Mouse (Mus musculus) spleen, postnatal 4 days (tissue): ENCODE results near the gene Tln1.

Experiments used
- DNase-seq, 2 experiments: peaks; one replicate each; pipeline ENCODE4 v3.0.0; 2022; ENCODE audit warnings: low spot score in 2 of 2

Tln1 gene

DNA sequence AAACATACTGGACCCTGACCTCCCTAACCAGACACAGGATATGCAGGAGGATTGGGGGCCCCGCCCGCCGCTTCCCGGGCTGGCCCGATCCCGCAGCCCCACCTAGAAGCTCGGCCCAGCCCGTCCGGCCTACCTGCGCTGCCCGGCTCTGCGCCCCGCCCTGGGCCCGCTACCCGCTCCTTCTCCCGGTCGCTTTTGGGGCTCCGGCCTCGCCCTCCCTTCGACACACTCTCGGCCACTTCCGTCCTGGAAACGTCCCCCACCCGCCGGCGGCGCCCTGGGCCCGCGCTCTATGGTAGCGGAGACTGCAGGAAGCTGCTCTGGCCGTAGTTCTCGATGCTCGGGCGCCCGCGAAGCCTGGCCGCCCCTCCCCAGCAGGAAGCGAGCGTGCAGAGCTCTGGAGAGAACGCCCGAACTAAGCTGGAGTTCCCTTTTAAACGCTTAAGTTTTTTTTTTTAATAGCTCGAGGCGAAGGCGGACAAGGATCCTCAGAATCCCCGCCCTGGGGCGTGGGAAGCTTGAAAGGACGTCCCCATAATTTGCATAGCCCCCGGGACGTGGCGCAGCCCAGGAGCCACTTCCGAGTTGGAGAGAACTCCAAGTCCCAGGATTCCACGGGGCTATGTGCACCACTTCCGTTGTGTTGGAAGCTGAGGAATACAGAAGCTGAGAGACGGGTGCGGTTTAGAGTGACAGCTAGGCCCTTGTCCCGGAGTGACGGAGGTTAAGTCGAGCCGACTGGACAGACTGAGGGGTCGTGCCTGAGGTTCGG, at the start of gene Tln1, which contains the start of gene Creb3:
Tln1 (minus strand) TSS at position 695 of the 772 bp plus-strand sequence.
Creb3 (plus strand) TSS at position 336 of the 772 bp plus-strand sequence.
- DNase-seq: peak; percentile 92 to 94

DNA sequence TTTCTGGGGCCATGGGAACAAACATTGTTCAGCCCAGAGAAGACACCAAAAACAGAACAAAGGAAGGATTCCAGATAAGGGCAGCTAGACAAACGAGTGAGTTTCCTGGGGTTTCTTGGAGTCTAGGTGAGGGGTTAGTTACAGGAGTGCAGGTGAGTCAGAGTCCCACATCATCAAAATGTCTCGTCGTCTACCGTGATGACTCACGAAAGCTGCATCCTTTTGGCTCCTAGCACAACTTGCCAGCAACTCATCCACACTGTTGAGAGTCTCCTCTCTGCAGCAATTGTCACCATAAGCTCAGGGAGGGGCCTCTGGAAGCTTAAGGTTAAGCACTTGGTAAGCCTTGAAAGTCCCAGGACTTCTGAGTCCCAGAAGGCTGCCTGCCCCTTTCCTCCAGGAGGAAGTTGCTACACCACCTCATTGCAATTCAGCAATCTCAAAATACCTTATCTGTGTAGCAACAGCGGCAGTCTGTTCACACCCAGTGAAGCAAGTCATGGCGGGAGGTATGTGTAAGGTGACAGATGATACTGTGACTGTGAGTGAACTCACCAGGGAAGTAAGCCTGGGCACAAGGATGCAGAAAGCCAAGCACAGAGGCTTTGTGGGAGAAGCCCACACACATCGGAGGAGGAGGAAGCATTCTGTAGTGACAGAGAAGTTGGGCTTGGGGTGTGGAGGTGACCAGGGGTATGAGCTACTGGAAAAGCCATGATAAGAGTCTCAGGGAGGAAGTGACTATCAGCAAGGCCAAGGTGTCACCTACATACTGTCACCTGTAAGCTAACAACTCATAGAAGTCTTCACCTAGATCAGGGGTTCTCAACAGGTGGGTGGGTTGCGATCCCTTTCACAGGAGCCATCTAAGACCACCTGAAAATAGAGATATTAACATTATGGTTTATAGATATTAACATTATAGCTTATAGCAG, 42.5 kb upstream of the Tln1 start:
- peak; percentile 56 to 74 for DNase-seq

DNA sequence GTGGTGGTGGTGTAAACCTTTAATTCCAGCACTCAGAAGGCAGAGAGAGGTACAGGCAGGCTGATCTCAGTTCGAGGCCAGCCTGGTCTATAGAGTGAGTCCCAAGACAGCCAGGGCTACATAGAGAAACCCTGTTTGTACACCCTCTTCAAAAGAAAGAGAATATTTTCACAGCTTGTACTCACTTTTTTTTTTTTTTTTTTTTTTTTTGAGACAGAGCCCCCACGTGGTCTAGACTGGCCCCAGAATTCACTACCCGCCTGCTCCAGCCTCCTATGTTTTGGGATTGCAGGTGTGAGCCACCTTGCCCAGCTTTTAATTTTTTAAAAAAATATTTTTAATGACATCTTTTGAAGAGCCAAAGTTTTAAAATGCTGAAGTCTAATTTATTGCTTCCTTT, 41.6 kb upstream of the Tln1 start:
- no peak for DNase-seq

DNA sequence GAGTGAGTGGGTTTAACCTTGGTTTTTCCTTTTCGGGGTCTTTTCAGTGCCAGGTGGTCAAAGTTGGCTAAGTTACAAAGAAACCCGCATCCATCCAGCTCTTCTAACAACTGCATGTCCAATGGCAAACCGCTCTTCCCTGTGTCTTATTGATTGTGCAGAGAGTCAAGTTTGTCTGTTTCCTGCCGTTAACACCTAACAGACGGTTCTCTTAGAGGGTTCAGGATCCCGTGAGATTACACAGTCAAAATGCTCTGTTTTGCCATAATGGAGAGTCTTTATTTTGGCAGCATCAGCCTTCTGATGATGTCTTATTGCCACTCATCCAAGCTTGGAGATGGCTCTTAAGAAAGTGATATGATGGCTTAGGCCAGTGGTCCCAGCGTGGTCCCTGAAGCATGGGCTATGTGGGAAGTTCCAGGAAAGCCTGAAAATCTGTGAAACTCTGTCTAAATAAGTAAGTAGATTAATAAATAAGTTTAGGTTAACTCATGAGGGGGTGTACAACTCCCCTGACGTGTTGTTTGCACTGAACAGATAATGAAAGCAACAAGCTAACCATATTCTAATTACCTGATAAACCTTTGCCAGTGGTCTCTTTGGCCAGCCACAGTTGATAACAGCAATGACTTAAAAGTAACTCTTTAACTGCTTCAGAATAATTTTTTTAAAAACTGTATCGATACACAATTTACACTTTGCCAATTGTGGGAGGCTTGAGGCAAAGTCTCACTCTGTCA, 37.9 kb upstream of the Tln1 start:
- peak in 1 of 2 experiments; percentile 11 for DNase-seq

DNA sequence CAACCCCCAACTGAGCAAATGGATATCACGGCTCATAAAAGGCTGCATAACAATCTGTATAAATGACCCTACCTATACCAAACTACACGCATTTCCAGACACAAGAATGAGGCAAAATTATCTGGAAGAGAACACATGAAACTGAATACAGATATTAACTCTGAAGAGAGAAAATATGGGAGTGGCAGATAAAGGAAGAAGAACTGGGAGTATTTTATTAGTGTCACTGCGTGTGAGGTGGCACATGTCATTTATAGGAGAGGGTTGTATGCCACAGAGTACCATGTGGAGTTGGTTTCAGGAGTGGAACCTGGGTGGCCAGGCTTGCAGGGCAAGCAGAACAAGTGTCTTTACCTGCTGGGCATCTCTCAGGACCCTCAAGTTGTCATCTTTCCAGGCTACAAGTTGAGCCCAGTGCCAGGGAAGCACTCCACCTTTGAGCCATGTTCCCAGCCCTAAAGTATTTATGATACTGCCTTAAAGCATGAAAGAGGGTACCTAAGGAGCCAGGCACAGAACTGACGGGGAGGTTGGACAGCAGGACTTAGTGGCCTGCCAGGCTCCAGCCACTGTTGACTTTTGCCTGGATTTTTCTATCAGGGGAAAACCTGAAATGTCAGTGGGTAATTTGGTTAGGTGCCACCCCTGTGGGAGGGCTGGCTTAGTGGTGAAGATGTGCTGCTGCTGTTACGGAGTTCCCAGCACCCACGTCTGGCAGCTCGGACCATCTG, 36.3 kb upstream of the Tln1 start:
- DNase-seq: peak; percentile 14 to 58

DNA sequence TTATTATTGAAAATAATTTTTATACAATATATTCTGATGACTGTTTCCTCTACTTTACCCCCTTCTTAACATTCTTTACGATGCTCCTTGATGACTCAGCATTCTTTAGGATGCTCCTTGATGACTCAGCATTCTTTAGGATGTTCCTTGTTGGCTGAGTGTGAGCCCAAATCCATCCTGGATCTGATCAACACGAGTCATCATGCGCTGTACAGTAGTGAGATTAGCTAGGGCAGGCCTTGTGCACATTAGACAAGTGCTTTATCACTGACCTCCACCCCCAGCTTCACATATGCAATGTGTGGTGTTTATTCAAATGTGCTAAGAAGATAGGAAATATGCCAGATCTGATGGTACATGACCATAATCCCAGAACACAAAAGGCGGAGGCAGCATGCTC, 35.7 kb upstream of the Tln1 start:
- peak; percentile 21 to 58 for DNase-seq

DNA sequence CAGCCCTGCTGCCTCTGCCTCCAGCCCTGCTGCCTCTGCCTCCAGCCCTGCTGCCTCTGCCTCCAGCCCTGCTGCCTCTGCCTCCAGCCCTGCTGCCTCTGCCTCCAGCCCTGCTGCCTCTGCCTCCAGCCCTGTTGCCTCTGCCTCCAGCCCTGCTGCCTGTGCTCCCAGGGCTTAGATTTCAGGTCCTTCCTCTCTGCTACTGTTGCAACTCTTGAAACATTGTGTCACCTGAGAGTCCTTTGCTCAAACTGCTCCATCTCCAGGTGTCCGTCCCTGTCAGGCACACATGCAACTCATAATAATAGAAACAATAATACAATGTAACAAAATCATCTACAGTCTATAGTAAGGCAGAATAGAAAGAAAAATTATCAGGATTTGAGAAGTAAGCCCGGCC, 34.1 kb upstream of the Tln1 start:
- DNase-seq: peak; percentile 9 to 54

DNA sequence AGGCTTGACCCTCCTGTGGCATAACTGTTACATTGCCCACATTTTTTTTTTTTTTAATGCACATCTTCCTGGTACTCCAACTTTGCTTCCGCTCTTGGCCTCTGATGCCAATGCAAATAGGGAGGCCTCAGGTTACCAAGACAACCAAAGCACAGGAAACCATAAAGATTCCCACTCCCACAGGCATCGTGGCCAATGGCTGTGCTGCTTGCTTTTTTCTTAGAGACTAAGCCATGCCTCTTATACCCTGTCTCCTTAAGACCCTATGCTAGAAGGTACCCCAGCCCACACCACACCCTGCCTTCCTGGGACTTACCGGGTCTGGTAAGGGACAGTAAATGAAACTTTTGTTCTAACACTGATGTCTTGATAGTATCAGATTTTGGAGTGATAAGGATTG, 31.0 kb upstream of the Tln1 start:
- peak; percentile 7 to 43 for DNase-seq

DNA sequence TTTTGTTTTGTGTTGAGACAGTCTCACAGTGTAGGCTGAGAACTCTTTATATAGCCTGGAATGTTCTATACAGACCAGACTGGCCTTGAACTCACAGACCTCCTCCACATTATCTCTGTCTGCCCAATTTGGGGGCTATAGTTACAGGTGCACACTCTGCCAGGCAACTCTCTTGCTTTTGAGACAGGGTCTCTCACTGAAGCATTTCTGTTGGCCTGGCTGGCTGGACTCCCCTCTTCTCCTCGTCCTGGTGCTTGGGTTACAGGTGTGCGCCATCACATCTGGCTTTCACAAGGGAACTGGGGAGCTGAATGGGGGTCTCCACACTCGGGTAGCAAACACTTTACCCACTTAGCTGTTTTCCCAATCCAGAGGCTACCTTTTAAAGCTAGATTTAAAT, 29.5 kb upstream of the Tln1 start:
- DNase-seq: no peak

DNA sequence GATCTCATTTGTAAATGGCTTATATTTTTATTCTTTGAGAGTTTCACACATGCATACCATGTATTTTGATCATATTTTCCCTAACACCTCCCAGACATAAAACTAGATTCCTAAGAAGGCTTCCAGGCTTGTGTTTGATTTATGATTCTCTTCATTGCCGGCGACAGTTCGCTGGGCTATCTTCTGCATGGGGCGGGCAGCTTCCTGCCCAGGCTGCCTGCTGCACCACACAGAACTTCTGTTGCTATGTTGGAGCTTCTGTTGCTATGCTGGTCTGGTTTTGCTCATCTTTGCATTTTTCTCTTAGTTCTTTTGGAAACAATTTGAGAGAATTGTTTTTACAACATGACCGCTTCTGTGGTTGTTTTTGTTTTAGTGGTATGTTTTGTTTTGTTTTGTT, 29.1 kb upstream of the Tln1 start:
- DNase-seq: no peak

DNA sequence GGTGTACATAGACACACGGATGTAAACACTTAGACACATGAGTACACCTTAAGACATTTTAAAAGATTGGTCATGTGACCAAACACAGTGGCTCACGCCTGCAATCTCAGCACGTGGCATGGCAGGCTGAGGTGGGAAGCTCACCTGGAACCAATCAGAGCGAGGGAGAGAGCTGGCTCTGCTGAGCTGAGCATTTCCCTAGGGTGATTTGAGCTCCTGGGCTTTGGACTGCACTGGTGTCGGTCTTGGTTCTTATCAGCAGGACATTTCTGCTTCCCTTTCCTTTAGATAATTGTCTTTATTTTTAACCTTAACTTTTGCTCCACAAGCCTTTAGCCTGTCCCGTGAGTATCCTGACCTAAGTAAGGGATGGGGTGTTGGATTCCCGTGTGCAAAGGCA, 25.2 kb upstream of the Tln1 start:
- DNase-seq: no peak

DNA sequence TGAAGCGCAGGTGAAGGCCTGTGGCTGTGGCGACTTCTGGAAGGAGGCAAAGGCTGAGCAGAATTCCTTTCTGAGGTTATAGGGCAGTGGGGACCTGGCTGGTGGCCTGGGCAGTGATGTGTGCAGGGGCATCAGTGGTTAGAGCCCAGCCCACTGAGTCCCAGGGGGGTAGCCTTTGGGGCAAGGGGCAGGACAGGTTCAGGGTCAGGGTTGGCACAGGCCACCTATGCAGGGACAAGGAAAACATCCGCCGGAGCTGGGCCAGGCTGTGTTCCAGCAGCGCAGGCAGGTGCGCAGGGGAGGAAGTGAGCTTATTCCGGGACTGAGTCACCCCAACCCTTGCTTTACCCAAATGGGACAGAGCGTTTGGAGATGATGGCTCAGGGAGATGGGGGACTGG, 23.9 kb upstream of the Tln1 start:
- no peak for DNase-seq

DNA sequence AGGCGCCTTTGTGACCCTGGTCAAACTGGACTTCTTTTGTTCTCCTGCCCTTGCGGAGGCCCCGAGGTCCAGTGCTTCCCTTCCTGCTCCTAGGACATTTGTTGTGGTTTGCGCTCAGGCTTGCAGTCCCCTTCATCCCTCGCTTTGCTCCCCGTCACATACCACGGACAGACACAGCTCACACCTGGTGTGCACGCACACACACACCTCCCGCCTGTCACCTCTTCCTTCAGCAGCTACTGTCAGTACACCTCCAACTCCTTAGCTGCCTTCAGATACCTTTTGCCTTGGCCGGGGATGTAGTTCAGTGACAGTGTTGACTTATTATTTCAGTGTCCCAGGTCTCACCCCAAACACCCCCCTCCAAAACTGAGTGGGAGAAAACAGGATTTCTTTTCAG, 23.2 kb upstream of the Tln1 start:
- DNase-seq: no peak

DNA sequence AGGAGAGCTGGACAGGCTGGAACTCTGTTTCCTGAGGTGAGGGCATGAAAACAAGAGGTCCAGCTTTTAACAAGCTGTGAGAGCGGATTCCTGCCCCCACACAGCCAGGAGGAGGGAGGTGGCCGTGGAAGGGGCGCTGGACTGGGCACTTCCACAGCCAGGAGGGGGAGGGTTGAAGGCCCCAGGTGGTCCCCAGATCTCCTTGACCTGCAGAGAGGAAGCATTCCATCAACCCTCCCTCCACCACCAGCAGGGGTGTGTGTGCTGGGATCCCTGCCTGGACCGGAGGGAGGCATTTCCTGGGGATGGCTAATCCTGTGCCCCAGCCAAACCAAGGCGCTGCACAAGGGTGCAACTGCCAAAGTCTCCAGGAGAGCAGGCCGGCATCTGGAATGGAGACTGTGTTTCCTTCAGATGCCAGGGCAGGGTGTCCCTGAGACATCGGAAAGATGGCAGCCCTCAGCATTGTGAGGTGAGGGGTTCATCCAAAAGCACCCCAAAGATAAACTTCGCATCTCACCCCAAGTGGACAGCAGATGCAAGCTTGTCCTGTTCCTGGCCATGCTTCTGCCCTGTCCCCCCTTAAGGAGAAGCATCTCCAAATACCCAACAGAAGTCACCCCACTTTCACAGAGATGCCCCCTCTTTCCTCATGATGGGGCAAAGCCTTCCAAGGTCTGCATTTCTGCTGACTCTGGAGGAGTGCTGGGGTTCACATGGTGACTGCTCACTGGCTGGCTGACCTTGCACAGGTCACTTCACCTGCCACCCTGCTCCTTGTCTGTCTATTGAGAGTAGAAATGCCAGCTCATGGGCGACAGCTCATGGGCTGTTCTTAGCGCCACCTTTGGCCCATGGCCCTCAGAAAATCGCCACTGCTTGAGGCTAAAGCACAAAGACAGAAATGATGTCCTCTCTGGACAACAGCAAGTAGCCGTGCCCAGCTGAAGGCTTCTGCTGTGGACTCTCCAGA, 22.2 kb upstream of the Tln1 start, which contains the start of gene Msmp:
Msmp (minus strand) TSS at position 51 of the 973 bp plus-strand sequence.
- DNase-seq: no peak

DNA sequence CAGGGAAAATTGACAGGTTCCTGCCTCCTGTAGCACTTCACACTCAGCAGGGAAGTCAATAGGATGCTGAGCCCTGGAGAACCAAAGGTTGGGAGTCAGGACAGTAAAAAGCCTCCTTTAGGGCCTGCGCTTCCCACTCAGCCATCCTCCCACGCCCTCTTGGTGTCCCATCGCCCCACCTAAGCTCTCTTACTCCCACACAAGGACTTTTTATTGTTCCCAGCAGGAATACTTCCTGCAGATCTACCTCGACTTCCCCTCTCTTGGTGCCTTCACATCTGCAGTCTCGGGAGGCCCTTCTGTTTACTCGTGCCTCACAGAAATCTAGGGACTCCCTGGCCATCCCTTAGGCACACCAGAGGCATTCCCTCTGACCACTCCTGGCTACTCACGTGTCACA, 20.9 kb upstream of the Tln1 start:
- no peak for DNase-seq

DNA sequence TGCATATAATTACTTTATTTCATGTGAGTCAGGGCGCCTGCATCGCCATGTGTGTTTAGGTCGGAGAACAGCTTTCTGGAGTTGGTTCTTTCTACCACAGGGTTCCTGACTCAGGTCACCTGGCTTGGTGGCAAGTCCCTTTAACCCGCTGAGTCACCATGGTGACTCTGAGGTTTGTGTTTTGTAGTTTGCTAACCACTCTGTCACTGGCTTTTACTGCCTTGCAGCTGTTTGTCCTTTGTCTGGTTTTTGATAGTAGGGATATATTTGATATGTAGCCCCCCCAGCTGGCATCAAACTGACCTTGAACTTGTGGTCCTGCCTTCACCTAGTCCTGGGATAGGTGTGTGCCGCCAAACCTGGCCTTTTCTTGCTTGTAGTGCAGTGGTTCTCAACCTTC, 19.8 kb upstream of the Tln1 start:
- DNase-seq: no peak

DNA sequence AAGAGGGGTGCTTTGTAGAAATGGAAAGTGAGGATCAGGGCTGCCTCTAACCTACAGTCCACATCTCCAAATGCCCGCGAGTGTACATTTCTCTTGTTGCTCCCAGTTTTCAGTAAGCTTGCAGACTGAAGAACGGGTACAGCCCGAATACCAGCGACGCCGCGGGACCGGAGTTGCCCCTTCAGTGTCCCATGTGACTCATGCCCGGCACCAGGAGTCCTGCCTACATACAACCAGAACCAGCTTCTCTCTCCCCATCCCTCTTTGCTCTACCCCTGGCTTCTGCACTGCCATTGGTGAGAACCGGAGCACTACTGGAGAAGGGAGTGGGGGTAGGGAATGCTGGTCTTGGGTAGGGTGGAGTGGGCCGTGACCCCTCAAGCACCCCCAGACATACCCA, 18.9 kb upstream of the Tln1 start:
- no peak for DNase-seq

DNA sequence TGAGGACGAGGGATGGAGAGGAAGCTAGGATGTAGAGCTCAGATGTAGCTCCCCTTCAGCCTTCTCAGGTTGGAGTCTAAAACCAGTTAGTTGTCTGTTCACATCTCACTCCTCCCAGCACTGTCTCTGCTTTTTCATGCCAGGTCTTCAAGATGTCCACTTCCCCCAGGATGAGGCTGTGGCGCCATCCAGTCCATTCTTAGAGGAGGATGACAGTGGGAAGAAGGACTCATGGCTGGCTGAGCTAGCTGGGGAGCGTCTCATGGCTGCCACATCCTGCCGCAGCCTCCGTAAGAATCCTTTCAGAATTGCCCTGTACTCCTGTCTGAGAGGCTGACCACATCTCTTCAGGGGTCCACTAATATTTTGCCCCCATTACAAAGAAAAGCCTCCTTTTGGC, 18.2 kb upstream of the Tln1 start:
- DNase-seq: no peak

DNA sequence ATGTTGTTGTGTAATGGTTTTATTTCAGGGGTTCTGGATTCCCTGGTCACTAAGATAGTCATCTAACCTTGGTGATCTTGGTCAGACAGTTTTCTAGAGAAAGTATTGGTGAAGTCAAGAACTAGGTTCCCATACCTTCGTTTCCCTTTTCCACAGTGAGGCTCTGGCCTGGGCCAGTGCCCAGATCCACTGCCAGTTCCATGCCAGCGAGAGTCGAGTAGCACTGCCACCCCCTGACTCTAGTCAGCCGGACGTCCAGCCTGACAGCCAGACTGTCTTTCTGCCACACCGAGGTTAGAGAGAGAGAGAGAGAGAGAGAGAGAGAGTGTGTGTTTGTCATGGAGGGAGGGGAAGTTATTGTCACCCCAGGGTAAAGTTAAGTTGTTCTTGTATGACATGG, 17.2 kb upstream of the Tln1 start:
- no peak for DNase-seq

DNA sequence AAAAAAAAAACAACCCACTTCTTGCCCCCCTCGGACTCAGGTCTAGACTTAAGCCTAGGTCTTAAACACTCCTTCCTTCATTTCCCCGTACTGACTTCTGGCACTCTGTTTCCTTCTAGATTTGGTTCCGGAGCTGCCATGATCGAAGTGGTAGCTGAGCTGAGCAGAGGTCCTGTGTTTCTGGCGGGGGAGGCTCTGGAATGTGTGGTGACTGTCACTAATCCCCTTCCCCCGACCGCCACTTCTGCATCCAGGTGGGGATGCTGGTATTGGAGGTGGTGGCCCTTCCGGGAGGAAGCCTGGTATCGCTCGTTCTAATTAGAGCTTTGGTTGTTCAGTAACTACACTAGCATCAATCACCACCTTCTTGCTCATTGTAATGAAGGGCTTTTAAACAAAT, 16.8 kb upstream of the Tln1 start:
- DNase-seq: no peak
